Mouse (Mus musculus) embryo, embryonic 11 days (tissue): ENCODE results near the gene Inhbb.

Experiments
- DNase-seq: peaks from one replicate; pipeline ENCODE4 v3.0.0-alpha.2; 2015

Inhbb gene

DNA sequence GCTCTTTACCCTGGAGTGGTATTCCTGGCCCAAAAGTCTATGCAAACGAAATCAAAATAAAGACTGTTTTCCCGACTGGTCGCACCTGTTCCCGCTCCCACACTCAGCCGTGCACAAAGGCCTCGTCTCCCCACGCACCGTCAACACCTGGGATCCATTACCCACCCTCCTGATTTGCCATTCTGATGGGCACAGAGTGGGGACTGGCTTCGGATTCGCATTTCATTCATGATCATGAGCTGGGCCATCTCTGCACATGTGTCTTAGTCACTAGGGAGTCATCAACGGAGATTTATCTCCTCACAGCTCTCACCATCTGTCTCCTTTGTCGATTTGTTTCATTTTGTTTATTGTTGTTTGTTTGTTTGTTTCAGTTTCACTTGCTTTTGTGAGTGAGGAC is 54.5 kb downstream of the Inhbb start:
- DNase-seq: no peak

DNA sequence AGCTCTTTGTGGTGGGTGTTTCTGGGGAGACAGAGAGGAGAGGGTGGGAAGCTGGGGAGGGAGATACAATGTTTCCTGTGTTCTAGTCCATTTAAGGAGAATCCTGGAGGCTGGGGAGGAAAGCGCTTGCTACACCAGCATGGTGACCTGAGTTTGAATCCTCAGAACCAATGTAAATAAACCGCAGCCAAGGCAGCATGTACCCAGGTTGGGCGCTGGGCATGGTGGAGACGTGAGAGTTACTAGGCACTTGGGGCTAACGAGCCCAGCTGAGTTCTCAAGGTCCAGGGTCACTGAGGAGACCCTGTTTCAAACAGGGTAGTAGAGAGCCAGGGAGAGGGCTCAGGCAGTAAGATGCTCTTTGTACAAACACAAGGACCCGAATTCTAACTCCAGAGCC is 55.7 kb downstream of the Inhbb start:
- DNase-seq: no peak
